Mouse (Mus musculus) bone marrow macrophage, adult 2 months (primary cell): Measurements from ENCODE around the gene Ccdc155. TPM values are rescaled to one million over a fixed set of nuclear protein-coding genes. Genes with fewer than 3 reads are reported as not detected.
A peak's percentile ranks its signal among the peaks of the same experiment; 100 is the strongest.
"Not testable (repeated sequence)": the region's sequence is repeated elsewhere in the genome, so short reads cannot be mapped to it uniquely, and the experiment has no call there.

ENCODE experiments used
- H3K27ac ChIP-seq: 2 replicates; pipeline ENCODE4 v1.5.1; 2012; ENCODE audit warnings: low read depth, low read length; ENCODE audit not compliant: insufficient read depth
- H3K4me1 ChIP-seq: 2 replicates; pipeline ENCODE4 v1.6.1; 2012; ENCODE audit warnings: low read length; ENCODE audit not compliant: control insufficient read depth, insufficient read depth
- H3K4me3 ChIP-seq: 2 replicates; pipeline ENCODE4 v1.5.1; 2012; ENCODE audit warnings: mild to moderate bottlenecking, low read length, moderate library complexity; ENCODE audit not compliant: insufficient read depth
- CTCF ChIP-seq: IDR thresholded peaks from 2 replicates; pipeline ENCODE4 v1.5.1; 2012; ENCODE audit warnings: low read depth, mild to moderate bottlenecking, low read length, moderate library complexity
- POLR2A ChIP-seq: IDR thresholded peaks from 2 replicates; pipeline ENCODE4 v1.6.1; 2012; ENCODE audit warnings: mild to moderate bottlenecking, low read depth, low read length, borderline replicate concordance
- polyA plus RNA-seq: library from polyadenylated mRNA; stranded (reverse); fragments of >200 nt; gene quantifications from 2 replicates; pipeline ENCODE4 v1.2.4, GENCODE M21; 2012; ENCODE audit not compliant: missing spikeins, insufficient read depth, insufficient read length

Gene Ccdc155
- polyA plus RNA-seq, 1 experiment, result 0.24 TPM

DNA sequence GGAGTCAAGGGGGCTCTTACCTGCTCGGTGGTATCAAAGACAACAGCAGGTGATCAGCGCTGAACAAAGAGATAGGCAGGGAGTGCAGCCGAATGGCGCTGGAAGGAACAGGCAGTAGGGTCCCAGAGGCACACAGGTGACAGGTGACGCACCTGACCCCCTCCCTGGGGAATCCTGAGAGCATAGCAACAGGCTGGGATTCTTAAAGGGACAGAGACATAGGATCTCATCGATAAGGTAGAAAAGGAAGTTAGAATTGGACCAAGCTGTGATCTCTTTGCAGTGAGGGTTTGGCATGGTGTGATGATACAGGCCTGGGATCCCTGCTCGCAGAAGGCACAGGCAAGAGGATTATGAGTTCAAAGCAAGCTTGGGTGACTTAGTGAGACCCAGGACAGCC is 25.2 kb downstream of the Ccdc155 start, which contains the start of gene Gfy:
Gene Gfy (minus strand): TSS at position 101 of the 400 bp plus-strand sequence.
- TF ChIP-seq POLR2A (no peak), CTCF (no peak)
- peaks cover 7% of the 10 kb centered on the region for H3K4me1 ChIP-seq
- H3K27ac ChIP-seq, result no peak within 1 kb of the TSS
- H3K4me3 ChIP-seq, result no peak within 1 kb of the TSS

- no peak overlapping the region for H3K27ac ChIP-seq
- TF ChIP-seq CTCF (no peak), POLR2A (no peak)
- peaks cover 7% of the 10 kb centered on the region for H3K4me1 ChIP-seq
- H3K4me3 ChIP-seq, result no peak overlapping the region
These were observed 26.1 kb downstream of the Ccdc155 start for GRCm38 (mm10) chr7:45178550-45178949.

- Histone ChIP-seq H3K4me1 (no peaks in the 10 kb centered on the region), H3K27ac (no peak overlapping the region), H3K4me3 (no peak overlapping the region)
- TF ChIP-seq POLR2A (no peak), CTCF (no peak)
These were observed 28.3 kb downstream of the Ccdc155 start for GRCm38 (mm10) chr7:45176356-45176755.

GRCm38 (mm10) chr7:45175929-45176328 is 28.8 kb downstream of the Ccdc155 start:
- TF ChIP-seq POLR2A, result no peak
- no peak for TF ChIP-seq CTCF
- Histone ChIP-seq H3K4me3 (no peak overlapping the region), H3K4me1 (no peaks in the 10 kb centered on the region), H3K27ac (no peak overlapping the region)

DNA sequence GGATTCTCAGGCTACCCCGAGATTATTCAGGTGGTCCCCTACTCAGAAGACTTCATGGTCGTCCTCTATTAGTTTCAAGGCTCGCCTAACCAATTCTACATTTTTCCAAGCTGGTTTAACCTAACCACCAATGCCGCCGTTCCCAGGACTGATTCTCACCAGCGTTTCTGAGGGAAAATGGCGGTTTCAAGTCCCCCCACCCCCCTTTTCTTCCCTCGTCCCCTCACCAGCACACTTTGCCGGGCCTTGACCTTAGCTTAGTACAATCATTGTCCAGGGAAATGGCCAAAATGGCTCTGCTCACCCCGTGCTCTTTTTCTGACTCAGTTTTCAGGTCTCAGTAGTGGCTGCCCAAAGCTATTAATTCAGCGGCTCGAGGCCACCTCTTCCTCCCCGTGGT is 29.3 kb downstream of the Ccdc155 start:
- Histone ChIP-seq H3K4me1 (no peaks in the 10 kb centered on the region), H3K4me3 (no peak overlapping the region), H3K27ac (no peak overlapping the region)
- no peak for TF ChIP-seq CTCF
- TF ChIP-seq POLR2A, result no peak

DNA sequence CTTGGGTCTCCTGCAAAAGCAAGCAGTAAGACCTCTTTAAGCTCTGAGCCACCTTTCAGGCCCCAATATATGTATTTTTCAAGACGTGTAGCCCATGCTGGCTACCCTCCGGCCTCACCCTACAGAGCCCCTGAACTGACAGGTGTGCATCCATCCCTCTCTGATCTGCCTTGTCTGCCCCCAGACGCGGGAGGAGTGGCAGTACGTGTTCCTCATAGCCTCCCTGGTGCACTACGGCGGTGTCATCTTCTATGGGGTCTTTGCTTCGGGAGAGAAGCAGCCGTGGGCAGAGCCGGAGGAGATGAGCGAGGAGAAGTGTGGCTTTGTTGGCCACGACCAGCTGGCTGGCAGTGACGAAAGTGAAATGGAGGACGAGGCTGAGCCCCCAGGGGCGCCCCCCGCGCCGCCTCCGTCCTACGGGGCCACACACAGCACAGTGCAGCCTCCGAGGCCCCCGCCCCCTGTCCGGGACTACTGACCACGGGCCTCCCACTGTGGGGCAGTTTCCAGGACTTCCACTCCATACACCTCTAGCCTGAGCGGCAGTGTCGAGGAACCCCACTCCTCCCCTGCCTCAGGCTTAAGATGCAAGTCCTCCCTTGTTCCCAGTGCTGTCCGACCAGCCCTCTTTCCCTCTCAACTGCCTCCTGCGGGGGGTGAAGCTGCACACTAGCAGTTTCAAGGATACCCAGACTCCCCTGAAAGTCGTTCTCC is 30.0 kb downstream of the Ccdc155 start:
- H3K4me3 ChIP-seq, result no peak overlapping the region
- no peak for TF ChIP-seq POLR2A
- no peak for TF ChIP-seq CTCF
- no peaks in the 10 kb centered on the region for H3K4me1 ChIP-seq
- no peak overlapping the region for H3K27ac ChIP-seq

DNA sequence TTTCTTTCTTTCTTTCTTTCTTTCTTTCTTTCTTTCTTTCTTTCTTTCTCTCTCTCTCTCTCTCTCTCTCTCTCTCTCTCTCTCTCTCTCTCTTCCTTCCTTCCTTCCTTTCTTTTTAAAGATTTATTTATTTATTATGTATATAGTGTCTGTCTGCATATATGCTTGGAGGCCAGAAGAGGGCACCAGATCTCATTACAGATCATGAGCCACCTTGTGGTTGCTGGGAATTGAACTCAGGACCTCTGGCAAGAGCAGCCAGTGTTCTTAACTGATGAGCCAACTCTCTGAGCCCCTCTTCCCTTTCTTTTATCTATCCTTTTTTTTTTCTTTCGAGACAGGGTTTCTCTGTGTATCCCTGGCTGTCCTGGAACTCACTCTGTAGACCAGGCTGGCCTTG is 30.9 kb downstream of the Ccdc155 start:
- not testable (repeated sequence) for H3K4me3 ChIP-seq, H3K4me1 ChIP-seq, H3K27ac ChIP-seq

DNA sequence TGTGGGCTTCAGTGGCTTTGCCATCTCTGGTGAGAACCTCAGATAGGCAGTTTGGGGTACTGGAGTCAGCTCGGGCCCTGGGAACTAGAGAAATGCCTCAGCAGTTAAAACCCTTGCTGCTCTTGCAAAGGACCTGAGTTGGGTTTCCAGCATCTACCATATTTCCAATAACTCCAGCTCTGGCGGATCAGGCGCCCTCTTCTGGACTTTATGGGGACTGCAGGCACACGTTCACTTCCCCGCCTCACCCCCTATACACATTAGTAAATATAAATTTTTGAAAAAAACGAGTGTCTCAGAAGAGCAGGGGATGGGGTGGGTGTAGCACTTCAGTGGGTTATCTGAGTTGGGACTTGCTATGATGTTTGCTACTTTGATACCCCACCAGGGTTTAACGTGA is 31.7 kb downstream of the Ccdc155 start:
- no peak overlapping the region for H3K4me3 ChIP-seq
- no peak overlapping the region for H3K27ac ChIP-seq
- no peaks in the 10 kb centered on the region for H3K4me1 ChIP-seq
- TF ChIP-seq POLR2A, result no peak
- peak; percentile 36; the same call in 1 of the 2 replicates for TF ChIP-seq CTCF

DNA sequence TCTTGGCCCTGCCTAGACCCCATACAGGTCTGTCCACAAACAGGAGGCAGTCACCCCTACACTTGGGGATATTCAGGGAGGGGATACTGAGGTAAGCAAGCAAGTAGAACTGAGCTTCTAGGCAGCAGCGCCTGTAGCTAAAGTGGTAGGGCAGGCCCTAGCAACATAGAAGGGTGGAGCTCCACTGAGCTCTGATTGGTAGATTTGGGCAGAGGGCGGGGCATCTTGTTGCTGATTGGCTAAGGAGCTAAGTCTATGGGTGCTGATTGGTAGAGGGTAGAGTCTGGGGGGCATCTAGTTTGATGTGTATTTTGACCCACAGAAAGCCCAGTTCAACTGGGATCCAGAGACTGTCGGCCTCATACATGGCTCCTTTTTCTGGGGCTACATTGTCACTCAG is 35.2 kb downstream of the Ccdc155 start:
- no peak overlapping the region for H3K4me3 ChIP-seq
- TF ChIP-seq POLR2A (no peak), CTCF (no peak)
- H3K27ac ChIP-seq, result no peak overlapping the region
- H3K4me1 ChIP-seq, result no peaks in the 10 kb centered on the region

- TF ChIP-seq POLR2A, result no peak
- H3K4me3 ChIP-seq, result no peak overlapping the region
These were observed 36.0 kb downstream of the Ccdc155 start for GRCm38 (mm10) chr7:45168656-45169055.

More at GRCm38 (mm10) chr7:45168656-45169055, 36.0 kb downstream of the Ccdc155 start:
- no peak overlapping the region for H3K27ac ChIP-seq
- no peaks in the 10 kb centered on the region for H3K4me1 ChIP-seq
